Mouse (Mus musculus) neural tube, embryonic 13.5 days (tissue): ENCODE measurements at regions not wholly inside any gene's neighbourhood (a gene's known extent, or its start where the extent isn't known, plus 50 kb on each side); places are given as distances from the start of the nearest gene placed in this dataset.

ENCODE experiments used
- ATAC-seq: fragments of 200-750 bp; cut with Nextera tagmentation; 2 replicates; pipeline ENCODE4 v1.8.0; 2017; ENCODE audit warnings: low read depth, mild to moderate bottlenecking, moderate TSS enrichment, moderate library complexity
- H3K27ac ChIP-seq: fragments of 300-500 bp; sonication (generic); replicated peaks from 2 replicates; pipeline ENCODE4 v1.5.1; 2015; ENCODE audit warnings: moderate library complexity, mild to moderate bottlenecking, inconsistent platforms
- H3K27me3 ChIP-seq: fragments of 300-500 bp; sonication (generic); 2 replicates; pipeline ENCODE4 v1.6.1; 2015; ENCODE audit warnings: mild to moderate bottlenecking, inconsistent platforms
- H3K36me3 ChIP-seq: fragments of 300-500 bp; sonication (generic); 2 replicates; pipeline ENCODE4 v1.6.1; 2015; ENCODE audit warnings: mild to moderate bottlenecking, inconsistent platforms
- H3K4me1 ChIP-seq: fragments of 300-500 bp; sonication (generic); replicated peaks from 2 replicates; pipeline ENCODE4 v1.6.1; 2015; ENCODE audit warnings: inconsistent platforms
- H3K4me2 ChIP-seq: fragments of 300-500 bp; sonication (generic); 2 replicates; pipeline ENCODE4 v1.6.1; 2015; ENCODE audit warnings: inconsistent platforms, mild to moderate bottlenecking, moderate library complexity
- H3K4me3 ChIP-seq: fragments of 300-500 bp; sonication (generic); 2 replicates; pipeline ENCODE4 v1.5.1; 2015; ENCODE audit warnings: mild to moderate bottlenecking, inconsistent platforms
- H3K9ac ChIP-seq: fragments of 300-500 bp; sonication (generic); 2 replicates; pipeline ENCODE4 v1.6.1; 2015; ENCODE audit warnings: moderate library complexity, mild to moderate bottlenecking, inconsistent platforms
- H3K9me3 ChIP-seq: fragments of 300-500 bp; sonication (generic); 2 replicates; pipeline ENCODE4 v1.6.1; 2016; ENCODE audit warnings: inconsistent platforms
- WGBS: fragments of 180-500 bp; shearing (Covaris S2); methylation state at CpG from one replicate; pipeline ENCODE4 v1.1.7; 2015; 5-methylcytosine and 5-hydroxymethylcytosine counted together

DNA sequence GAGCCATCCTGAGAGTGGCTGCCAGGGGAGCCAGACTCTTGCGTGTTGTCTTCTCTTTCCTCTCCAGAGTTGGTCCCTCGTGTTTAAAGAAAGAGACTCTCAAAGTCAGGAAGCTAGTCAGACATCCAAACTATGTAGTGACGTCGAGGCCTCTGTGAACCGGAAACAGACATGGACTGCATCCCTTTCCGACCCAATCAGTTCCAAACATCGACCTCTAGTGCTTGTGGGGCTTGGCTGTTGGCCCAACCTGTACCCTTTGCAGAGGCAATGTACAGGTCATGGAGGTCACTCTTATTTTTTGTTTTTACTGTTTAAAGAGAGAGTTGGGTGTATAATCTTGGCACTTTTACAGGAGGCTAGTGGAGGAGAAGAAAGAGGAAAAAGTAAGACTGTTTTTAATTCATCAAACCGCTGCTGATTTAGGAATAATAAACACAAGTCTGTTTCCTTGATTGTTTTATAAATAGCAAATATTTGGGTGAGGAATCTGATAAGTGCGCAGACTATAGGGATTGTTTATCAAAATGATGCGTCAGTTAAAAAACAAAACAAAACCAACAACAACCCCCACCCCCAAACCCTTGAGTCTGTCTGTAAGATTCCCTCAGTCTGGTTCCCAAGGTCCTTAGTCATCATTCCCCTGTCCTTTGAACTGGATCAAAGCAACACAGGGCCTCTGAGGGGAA, 205.2 kb upstream of the Prep start:
- 80% methylated on average over 10 of the region's 10 CpGs for WGBS

DNA sequence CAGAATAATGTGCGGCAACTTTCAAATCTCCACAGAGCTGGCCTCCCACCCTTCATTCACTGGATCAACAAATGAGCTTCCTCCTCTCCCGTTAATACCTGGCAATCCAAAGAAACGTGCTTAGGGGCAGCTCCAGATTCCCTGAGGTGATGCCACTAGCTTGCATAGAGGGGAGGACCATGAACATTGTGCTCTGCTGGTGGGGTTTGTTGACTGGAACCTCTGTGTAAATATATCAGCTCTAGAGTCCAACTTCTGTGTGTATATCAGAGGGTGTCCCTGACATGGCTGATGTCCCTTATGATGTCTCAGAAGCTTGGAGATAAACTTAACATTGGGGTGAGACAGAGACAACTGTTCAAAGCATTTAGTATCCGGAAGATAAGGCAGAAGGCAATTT, 209.6 kb upstream of the Prep start:
- H3K4me3 ChIP-seq = no peak overlapping the region
- H3K36me3 ChIP-seq = no peaks in the 10 kb centered on the region
- H3K9ac ChIP-seq = no peak overlapping the region
- no peaks in the 10 kb centered on the region for H3K27me3 ChIP-seq
- H3K27ac ChIP-seq = no peak overlapping the region
- 78% methylated on average over 4 of the region's 4 CpGs for WGBS
- no peaks in the 10 kb centered on the region for H3K4me1 ChIP-seq
- H3K9me3 ChIP-seq = no peaks in the 10 kb centered on the region
- no peak for ATAC-seq
- no peak overlapping the region for H3K4me2 ChIP-seq

More for the DNA sequence above, 205.2 kb upstream of the Prep start:
- H3K4me3 ChIP-seq = no peak overlapping the region
- ATAC-seq = no peak
- H3K36me3 ChIP-seq = no peaks in the 10 kb centered on the region
- H3K9ac ChIP-seq = no peak overlapping the region
- H3K9me3 ChIP-seq = no peaks in the 10 kb centered on the region
- H3K27me3 ChIP-seq = no peaks in the 10 kb centered on the region
- H3K4me1 ChIP-seq = no peaks in the 10 kb centered on the region
- H3K4me2 ChIP-seq = no peak overlapping the region
- no peak overlapping the region for H3K27ac ChIP-seq

DNA sequence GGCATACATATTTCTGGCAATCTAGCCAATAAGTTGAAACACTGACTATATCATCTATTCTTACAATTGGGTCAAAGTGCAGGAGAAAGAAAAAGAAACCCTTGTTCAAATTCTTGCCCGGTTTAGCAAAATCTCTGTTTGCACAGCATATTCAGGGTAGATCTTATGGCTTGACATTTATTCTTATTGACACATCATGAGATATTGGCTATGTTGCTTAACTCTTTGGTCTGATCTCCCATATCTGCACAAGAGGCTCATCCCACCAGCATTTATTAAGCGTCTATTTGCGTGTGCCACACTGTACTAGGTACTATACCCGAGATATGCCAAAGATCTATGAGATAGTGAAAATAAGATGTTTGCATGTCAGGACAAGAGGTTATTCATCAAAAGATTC, 212.9 kb upstream of the Prep start:
- Histone ChIP-seq H3K4me3 (no peak overlapping the region), H3K9me3 (no peaks in the 10 kb centered on the region), H3K27ac (no peak overlapping the region), H3K27me3 (no peaks in the 10 kb centered on the region), H3K4me1 (no peaks in the 10 kb centered on the region), H3K36me3 (no peaks in the 10 kb centered on the region), H3K4me2 (no peak overlapping the region), H3K9ac (no peak overlapping the region)
- WGBS = 95% methylated on average over 4 of the region's 4 CpGs
- no peak for ATAC-seq

DNA sequence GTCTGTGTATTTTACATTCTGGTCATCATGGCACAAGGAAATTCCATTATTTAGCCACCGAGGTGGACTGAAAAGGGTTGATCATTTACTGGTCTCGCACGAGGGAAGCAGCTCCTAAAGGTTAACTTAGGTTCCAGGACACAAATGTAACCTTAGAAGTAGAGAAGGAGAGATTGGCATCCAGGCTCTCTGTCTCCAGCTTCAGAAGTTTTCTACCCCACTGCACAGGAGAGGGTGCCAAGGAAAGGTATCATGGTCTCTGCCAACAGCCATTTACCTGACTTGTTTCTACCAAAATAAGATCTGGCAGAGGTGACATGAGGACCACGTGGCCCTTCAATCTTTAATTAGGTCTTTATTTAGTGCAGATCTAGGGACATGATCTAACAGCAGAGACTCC, 218.0 kb upstream of the Prep start:
- 86% methylated on average over 4 of the region's 4 CpGs for whole genome bisulfite sequencing
- no peak overlapping the region for H3K4me3 ChIP-seq

DNA sequence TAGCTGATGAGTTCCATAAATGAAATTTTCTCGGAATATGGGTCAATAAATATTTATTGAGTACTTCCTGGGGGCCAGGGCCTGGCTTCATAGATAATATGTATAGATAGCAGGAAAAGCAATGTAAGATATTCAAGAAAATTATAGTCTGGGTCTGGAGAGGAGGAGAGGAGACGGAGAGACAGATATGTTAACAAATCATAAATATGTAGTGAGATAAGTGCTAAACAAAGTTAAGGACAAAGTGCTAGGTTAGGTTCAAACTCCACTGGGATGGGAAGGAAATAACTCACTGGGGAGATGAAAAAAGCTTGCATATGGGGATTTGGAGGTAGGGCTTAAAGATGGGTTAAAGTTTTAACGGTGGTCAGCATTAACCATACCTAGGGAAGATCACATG, 220.2 kb upstream of the Prep start:
- Histone ChIP-seq H3K4me3 (no peak overlapping the region), H3K9ac (no peak overlapping the region), H3K4me2 (no peak overlapping the region), H3K36me3 (no peaks in the 10 kb centered on the region), H3K27ac (no peak overlapping the region), H3K9me3 (no peaks in the 10 kb centered on the region), H3K27me3 (no peaks in the 10 kb centered on the region), H3K4me1 (0 out of 2 replicates have a peak, but pooled peaks cover 3% of the 10 kb centered on the region)
- no peak for ATAC-seq
- 88% methylated on average over 3 of the region's 3 CpGs for WGBS

More for the DNA sequence above, 218.0 kb upstream of the Prep start:
- Histone ChIP-seq H3K4me2 (no peak overlapping the region), H3K9me3 (no peaks in the 10 kb centered on the region), H3K27ac (no peak overlapping the region), H3K27me3 (no peaks in the 10 kb centered on the region), H3K4me1 (0 out of 2 replicates have a peak, but pooled peaks cover 3% of the 10 kb centered on the region), H3K9ac (no peak overlapping the region), H3K36me3 (no peaks in the 10 kb centered on the region)
- no peak for ATAC-seq

DNA sequence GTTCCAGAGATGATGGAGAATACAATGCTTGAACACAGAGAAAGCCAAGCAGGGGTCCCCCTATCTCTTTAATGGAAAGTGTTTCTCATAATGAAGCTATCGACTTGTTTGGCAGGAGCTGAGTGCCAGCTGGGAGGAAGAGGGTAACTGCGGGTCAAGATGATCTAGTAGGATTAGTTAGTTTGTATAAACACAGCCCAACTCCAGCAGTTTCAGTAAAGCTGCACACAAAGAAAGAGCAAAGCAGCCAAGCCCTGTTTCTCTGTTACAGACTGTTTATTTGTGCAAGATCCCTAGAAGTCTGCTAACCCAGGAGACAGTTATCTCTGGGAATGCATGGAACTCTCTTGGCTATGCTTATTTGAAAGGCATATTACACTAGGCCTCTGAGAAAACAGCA, 220.9 kb upstream of the Prep start:
- no peak overlapping the region for H3K27ac ChIP-seq
- no peak for ATAC-seq

DNA sequence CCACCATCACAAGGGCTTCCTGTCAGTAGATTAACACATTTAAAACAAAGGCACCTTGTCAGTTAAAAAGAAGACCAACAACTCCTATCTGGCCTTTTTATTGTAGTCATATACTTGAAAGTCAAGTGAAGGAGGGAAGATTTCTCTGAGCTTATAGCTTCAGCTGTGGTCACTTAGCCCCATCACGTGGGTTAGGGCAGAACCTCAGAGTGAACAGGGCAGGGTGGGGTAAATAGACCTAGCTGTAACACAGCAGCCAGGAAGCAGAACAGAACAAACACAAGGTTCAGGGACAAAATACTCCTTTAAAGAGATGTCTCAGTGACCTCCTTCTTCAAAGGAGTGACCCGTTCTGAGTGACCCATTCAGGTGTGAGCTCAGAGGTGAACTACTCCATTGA, 226.6 kb upstream of the Prep start:
- Histone ChIP-seq H3K4me2 (no peak overlapping the region), H3K36me3 (no peaks in the 10 kb centered on the region), H3K4me1 (no peaks in the 10 kb centered on the region), H3K9ac (no peak overlapping the region), H3K27me3 (no peaks in the 10 kb centered on the region), H3K4me3 (no peak overlapping the region), H3K9me3 (no peaks in the 10 kb centered on the region), H3K27ac (no peak overlapping the region)
- ATAC-seq = no peak
- 72% methylated on average over 2 of the region's 2 CpGs for WGBS

More for the DNA sequence above, 220.9 kb upstream of the Prep start:
- Histone ChIP-seq H3K4me1 (0 out of 2 replicates have a peak, but pooled peaks cover 3% of the 10 kb centered on the region), H3K27me3 (no peaks in the 10 kb centered on the region), H3K4me2 (no peak overlapping the region), H3K4me3 (no peak overlapping the region), H3K9ac (no peak overlapping the region), H3K36me3 (no peaks in the 10 kb centered on the region), H3K9me3 (no peaks in the 10 kb centered on the region)
- 41% methylated on average over 2 of the region's 2 CpGs for WGBS

DNA sequence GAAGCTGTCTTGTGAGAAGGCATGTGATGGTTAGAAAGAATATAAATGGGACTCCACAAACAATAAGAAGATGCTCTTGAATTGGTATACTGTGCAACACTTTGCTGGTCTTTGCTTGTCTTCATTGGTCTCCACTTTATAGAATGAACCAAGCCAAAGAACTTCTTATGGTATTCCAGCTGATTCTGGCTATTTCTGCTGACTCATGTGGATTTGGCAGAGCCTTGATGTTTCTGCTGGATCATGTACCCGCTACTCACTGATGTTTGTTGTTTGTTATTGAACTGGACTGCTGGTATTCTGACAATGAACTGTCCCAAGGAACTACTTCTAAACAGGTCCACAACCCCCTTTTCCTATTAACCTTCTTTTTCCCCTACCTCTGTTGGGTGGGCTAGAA, 234.5 kb upstream of the Prep start:
- Histone ChIP-seq H3K9me3 (no peaks in the 10 kb centered on the region), H3K4me3 (no peak overlapping the region), H3K27ac (no peak overlapping the region)

DNA sequence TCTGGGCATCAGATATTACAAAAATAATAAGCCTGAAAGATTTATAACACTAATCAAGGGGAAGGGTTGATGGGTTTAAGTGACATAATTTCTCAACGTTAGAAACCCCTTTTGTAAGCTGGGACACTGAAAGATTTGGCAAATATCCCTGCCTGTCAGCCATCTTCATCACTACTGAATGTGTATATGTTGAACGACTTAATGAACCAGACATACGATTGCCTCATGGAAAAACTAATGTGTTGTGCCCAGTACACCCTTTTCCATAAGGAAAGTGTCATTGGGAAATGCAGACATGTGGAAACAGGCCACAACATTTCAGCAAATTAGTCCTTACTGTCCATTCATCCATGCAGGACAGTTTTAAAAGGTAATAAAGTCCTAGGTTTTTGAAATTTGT, 240.7 kb upstream of the Prep start:
- no peak overlapping the region for H3K9ac ChIP-seq
- H3K4me1 ChIP-seq = no peaks in the 10 kb centered on the region
- H3K27ac ChIP-seq = no peak overlapping the region
- no peak overlapping the region for H3K4me2 ChIP-seq
- H3K9me3 ChIP-seq = no peaks in the 10 kb centered on the region
- 81% methylated on average over 3 of the region's 3 CpGs for WGBS
- H3K36me3 ChIP-seq = no peaks in the 10 kb centered on the region
- ATAC-seq = no peak
- no peaks in the 10 kb centered on the region for H3K27me3 ChIP-seq
- H3K4me3 ChIP-seq = no peak overlapping the region

More for the DNA sequence above, 234.5 kb upstream of the Prep start:
- ATAC-seq = no peak
- H3K9ac ChIP-seq = no peak overlapping the region
- no peaks in the 10 kb centered on the region for H3K36me3 ChIP-seq
- no peak overlapping the region for H3K4me2 ChIP-seq
- H3K27me3 ChIP-seq = no peaks in the 10 kb centered on the region
- no peaks in the 10 kb centered on the region for H3K4me1 ChIP-seq
- WGBS = 89% methylated on average over 1 of the region's 1 CpGs

DNA sequence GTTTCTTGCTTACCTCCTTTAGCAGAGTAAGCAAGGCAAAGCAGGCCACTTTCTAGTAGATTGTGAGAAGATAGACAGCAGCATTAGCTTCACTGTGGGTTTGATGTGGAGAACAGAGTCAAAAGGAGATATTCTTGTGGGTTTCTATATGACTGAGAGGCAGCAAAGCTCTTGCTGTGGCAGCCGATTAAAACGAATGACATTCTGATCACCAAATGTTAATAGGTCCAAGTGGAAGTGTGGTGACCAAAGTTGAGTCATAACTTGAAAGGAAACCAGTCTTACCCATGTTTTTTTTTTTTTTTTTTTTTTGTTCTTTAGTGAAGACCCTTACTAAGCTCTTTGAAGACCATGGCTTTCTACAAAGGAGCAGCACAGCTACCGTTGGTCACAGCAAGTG, 245.3 kb upstream of the Prep start:
- Histone ChIP-seq H3K27me3 (no peaks in the 10 kb centered on the region), H3K4me1 (no peaks in the 10 kb centered on the region), H3K4me2 (no peak overlapping the region), H3K9me3 (no peaks in the 10 kb centered on the region), H3K9ac (no peak overlapping the region), H3K27ac (no peak overlapping the region), H3K36me3 (no peaks in the 10 kb centered on the region), H3K4me3 (no peak overlapping the region)
- no peak for ATAC-seq
- WGBS = 89% methylated on average over 3 of the region's 3 CpGs

DNA sequence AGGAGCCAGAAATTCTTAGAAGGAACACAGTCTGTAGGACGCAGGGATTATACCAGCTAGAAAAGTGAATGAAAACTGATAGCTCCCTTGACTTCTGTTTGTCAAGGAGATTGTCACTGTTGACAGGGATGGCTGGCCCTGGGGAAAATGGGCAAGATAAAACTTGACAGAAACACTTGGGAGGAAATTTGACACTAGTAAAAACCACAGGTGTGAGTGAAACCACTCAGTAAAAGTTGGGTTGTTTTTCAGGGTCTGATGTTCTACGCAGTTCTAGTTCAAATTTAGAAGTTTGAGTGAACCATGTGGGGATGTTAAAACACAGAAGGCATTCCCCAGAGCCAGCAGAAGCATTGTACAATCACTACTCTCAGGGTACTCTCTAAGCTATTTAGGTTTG, 246.6 kb upstream of the Prep start:
- WGBS = 78% methylated on average over 2 of the region's 2 CpGs

DNA sequence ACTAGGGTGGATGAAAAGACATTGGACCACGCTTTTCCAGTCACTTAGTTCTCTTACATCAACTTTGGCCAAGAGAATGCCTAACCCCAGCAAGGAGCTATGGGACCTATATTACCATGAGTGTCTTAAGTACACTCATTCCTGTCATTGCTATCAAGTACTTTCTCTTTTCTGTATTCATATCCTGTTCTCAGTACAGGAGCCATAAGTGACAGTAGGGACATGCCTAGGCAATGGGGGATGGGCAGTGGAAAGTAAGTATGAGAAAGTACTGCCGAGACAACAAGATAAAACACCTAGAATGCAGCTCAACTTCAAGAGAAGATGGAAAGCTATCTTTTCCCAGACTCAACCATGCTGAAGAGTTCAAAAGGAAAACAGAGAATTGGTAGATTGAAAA, 247.6 kb upstream of the Prep start:
- H3K27ac ChIP-seq = no peak overlapping the region
- H3K4me3 ChIP-seq = no peak overlapping the region
- H3K36me3 ChIP-seq = no peaks in the 10 kb centered on the region
- H3K9ac ChIP-seq = no peak overlapping the region
- H3K4me2 ChIP-seq = no peak overlapping the region
- no peaks in the 10 kb centered on the region for H3K27me3 ChIP-seq
- no peaks in the 10 kb centered on the region for H3K9me3 ChIP-seq
- no peak for ATAC-seq
- WGBS = 93% methylated on average over 2 of the region's 2 CpGs
- no peaks in the 10 kb centered on the region for H3K4me1 ChIP-seq

More for the DNA sequence above, 246.6 kb upstream of the Prep start:
- Histone ChIP-seq H3K27ac (no peak overlapping the region), H3K9ac (no peak overlapping the region), H3K36me3 (no peaks in the 10 kb centered on the region), H3K4me2 (no peak overlapping the region), H3K4me3 (no peak overlapping the region), H3K9me3 (no peaks in the 10 kb centered on the region), H3K4me1 (no peaks in the 10 kb centered on the region), H3K27me3 (no peaks in the 10 kb centered on the region)
- ATAC-seq = no peak

DNA sequence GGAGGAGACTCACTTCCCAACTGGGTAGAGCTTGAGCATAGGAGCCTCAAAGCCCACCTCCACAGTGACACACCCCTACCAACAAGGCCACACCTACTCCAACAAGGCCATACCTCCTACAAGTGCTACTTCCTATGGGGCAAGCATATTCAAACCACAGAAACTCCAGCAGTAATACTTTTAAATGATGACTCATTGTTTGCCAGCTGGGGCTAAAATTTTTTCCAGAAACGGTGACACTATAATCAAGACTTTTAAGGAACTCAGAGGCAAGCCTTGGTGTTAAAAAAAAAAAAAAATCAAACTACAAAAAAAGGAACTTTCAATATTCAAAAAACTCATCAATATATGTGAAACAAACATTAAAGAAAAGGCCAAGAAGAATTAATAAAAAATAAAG, 248.4 kb upstream of the Prep start:
- no peak for ATAC-seq
- H3K36me3 ChIP-seq = no peaks in the 10 kb centered on the region
- no peaks in the 10 kb centered on the region for H3K9me3 ChIP-seq
- no peak overlapping the region for H3K27ac ChIP-seq
- no peak overlapping the region for H3K4me2 ChIP-seq
- no peaks in the 10 kb centered on the region for H3K27me3 ChIP-seq
- H3K4me1 ChIP-seq = no peaks in the 10 kb centered on the region
- no peak overlapping the region for H3K4me3 ChIP-seq
- 92% methylated on average over 1 of the region's 1 CpGs for WGBS
- no peak overlapping the region for H3K9ac ChIP-seq
